Mouse (Mus musculus): Measurements from ENCODE around the gene Mllt10.

DNA sequence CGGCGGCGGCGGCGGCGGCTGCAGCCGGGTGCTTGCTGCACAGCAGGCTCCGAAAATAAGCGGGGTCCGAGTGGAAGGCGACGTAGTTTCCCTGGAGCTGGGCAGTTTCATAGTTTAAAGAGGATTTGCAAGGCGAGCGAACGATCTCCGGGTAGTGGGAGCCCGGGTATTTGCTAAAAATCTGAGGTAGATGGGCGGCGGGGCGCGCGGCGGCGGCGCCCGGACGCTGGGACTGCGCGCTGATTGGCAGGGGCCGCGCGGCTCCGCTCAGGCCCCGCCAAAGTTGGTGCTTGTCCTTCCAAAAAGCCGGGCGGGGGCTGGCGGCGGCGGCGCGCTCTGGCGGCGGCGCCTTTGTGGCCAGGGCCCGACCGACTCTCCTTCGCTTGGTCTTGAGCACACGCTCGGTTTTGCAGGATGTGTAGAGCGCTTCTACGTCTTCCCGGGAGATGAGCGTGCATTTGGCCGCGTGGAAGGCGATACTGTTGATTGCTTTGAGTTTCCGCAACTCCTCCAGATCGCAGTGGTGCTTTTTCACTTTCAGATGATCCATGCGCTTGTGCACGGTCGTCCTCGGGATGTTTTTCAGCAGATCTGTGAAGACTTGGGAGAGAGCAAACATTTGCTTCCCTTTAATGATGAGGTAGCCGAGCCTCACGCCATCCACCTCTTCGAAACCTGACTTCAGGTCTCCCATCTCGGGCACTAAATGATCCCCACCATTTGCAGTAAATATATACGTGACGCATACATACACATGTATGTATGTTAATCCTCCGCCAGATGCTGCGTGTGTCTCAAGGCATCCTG is 7.2 kb upstream of the Mllt10 start:
- TF ChIP-seq CTCF (IDR thresholded peaks at IDR 0.05; ENCODE audit: control insufficient read depth, insufficient read depth, insufficient read length) (no peak), MYOG (IDR thresholded peaks at IDR 0.05; ENCODE audit: control insufficient read depth, extremely low read depth, insufficient read length) (no peak)
